Mouse (Mus musculus): ENCODE measurements around the gene Myh4.

The Myh4 gene

GRCm38 (mm10) chr11:67237481-67238079 lies at the start of gene Myh4:
Gene Myh4 (plus strand): TSS chr11:67238029.
- TF ChIP-seq GATA4 (IDR thresholded peaks at IDR 0.05; ENCODE audit: insufficient replicate concordance, low read length) = no peak

- no peak for TF ChIP-seq GATA4 (IDR thresholded peaks at IDR 0.05; ENCODE audit: insufficient replicate concordance, low read length)
Measured at GRCm38 (mm10) chr11:67190316-67190715, 47.5 kb upstream of the Myh4 start.

GRCm38 (mm10) chr11:67190814-67191213 lies 47.0 kb upstream of the Myh4 start:
- no peak for TF ChIP-seq GATA4 (IDR thresholded peaks at IDR 0.05; ENCODE audit: insufficient replicate concordance, low read length)

- no peak for TF ChIP-seq GATA4 (IDR thresholded peaks at IDR 0.05; ENCODE audit: insufficient replicate concordance, low read length)
Measured at GRCm38 (mm10) chr11:67191496-67191895, 46.3 kb upstream of the Myh4 start.

GRCm38 (mm10) chr11:67199321-67199720 lies 38.5 kb upstream of the Myh4 start:
- no peak for TF ChIP-seq GATA4 (IDR thresholded peaks at IDR 0.05; ENCODE audit: insufficient replicate concordance, low read length)

- TF ChIP-seq GATA4 (IDR thresholded peaks at IDR 0.05; ENCODE audit: insufficient replicate concordance, low read length) = no peak
Measured at GRCm38 (mm10) chr11:67199752-67200151, 38.1 kb upstream of the Myh4 start, which contains the start of gene Myh1. Gene Myh1 (plus strand): TSS chr11:67200052.

GRCm38 (mm10) chr11:67204766-67205165 lies 33.1 kb upstream of the Myh4 start:
- TF ChIP-seq GATA4 (IDR thresholded peaks at IDR 0.05; ENCODE audit: insufficient replicate concordance, low read length) = no peak

GRCm38 (mm10) chr11:67221803-67222202 lies 16.0 kb upstream of the Myh4 start:
- TF ChIP-seq GATA4 (IDR thresholded peaks at IDR 0.05; ENCODE audit: insufficient replicate concordance, low read length) = no peak

- TF ChIP-seq GATA4 (IDR thresholded peaks at IDR 0.05; ENCODE audit: insufficient replicate concordance, low read length) = no peak
Measured at GRCm38 (mm10) chr11:67224466-67224865, 13.4 kb upstream of the Myh4 start.

GRCm38 (mm10) chr11:67228731-67229130 lies 9.1 kb upstream of the Myh4 start:
- no peak for TF ChIP-seq GATA4 (IDR thresholded peaks at IDR 0.05; ENCODE audit: insufficient replicate concordance, low read length)

- TF ChIP-seq GATA4 (IDR thresholded peaks at IDR 0.05; ENCODE audit: insufficient replicate concordance, low read length) = no peak
Measured at GRCm38 (mm10) chr11:67229166-67229565, 8.7 kb upstream of the Myh4 start.

- TF ChIP-seq GATA4 (IDR thresholded peaks at IDR 0.05; ENCODE audit: insufficient replicate concordance, low read length) = no peak
Measured at GRCm38 (mm10) chr11:67229946-67230345, 7.9 kb upstream of the Myh4 start.

- TF ChIP-seq GATA4 (IDR thresholded peaks at IDR 0.05; ENCODE audit: insufficient replicate concordance, low read length) = no peak
Measured at GRCm38 (mm10) chr11:67235639-67236358, 2.0 kb upstream of the Myh4 start.

- no peak for TF ChIP-seq GATA4 (IDR thresholded peaks at IDR 0.05; ENCODE audit: insufficient replicate concordance, low read length)
Measured at GRCm38 (mm10) chr11:67236799-67237198, 1.0 kb upstream of the Myh4 start.

GRCm38 (mm10) chr11:67241051-67241450 lies 3.2 kb downstream of the Myh4 start:
- TF ChIP-seq GATA4 (IDR thresholded peaks at IDR 0.05; ENCODE audit: insufficient replicate concordance, low read length) = no peak

- TF ChIP-seq GATA4 (IDR thresholded peaks at IDR 0.05; ENCODE audit: insufficient replicate concordance, low read length) = no peak
Measured at GRCm38 (mm10) chr11:67253691-67254090, 15.9 kb downstream of the Myh4 start.

GRCm38 (mm10) chr11:67257048-67257447 lies 19.2 kb downstream of the Myh4 start:
- no peak for TF ChIP-seq GATA4 (IDR thresholded peaks at IDR 0.05; ENCODE audit: insufficient replicate concordance, low read length)

Measured in liver, adult (tissue).